Mouse (Mus musculus) lung, embryonic 14.5 days (tissue): ENCODE data around the gene Pimreg. TPM values are rescaled to one million over a fixed set of nuclear protein-coding genes. Genes with fewer than 3 reads are reported as not detected.

Experiments used
- ATAC-seq: fragments of 200-750 bp; cut with Nextera tagmentation; 2 replicates; pipeline ENCODE4 v1.8.0; 2017; ENCODE audit warnings: mild to moderate bottlenecking, moderate TSS enrichment, moderate library complexity; ENCODE audit not compliant: insufficient read depth
- DNase-seq: peaks from one replicate; pipeline ENCODE4 v3.0.0-alpha.2; 2015
- H3K27ac ChIP-seq: fragments of 300-500 bp; sonication (generic); 2 replicates; pipeline ENCODE4 v1.5.1; 2014; ENCODE audit warnings: low read depth, mild to moderate bottlenecking, moderate library complexity
- H3K27me3 ChIP-seq: fragments of 300-500 bp; sonication (generic); 2 replicates; pipeline ENCODE4 v1.6.1; 2014; ENCODE audit warnings: low read length, control low read depth; ENCODE audit not compliant: insufficient read depth
- H3K36me3 ChIP-seq: fragments of 300-500 bp; sonication (generic); 2 replicates; pipeline ENCODE4 v1.6.1; 2014; ENCODE audit warnings: control low read depth; ENCODE audit not compliant: insufficient read depth
- H3K4me1 ChIP-seq: fragments of 300-500 bp; sonication (generic); 2 replicates; pipeline ENCODE4 v1.6.1; 2014; ENCODE audit warnings: antibody characterized with exemption, control low read depth; ENCODE audit not compliant: insufficient read depth
- H3K4me2 ChIP-seq: fragments of 300-500 bp; sonication (generic); 2 replicates; pipeline ENCODE4 v1.6.1; 2014; ENCODE audit warnings: mild to moderate bottlenecking
- H3K4me3 ChIP-seq: fragments of 300-500 bp; sonication (generic); 2 replicates; pipeline ENCODE4 v1.5.1; 2014; ENCODE audit warnings: low read depth, low read length
- H3K9ac ChIP-seq: fragments of 300-500 bp; sonication (generic); 2 replicates; pipeline ENCODE4 v1.6.1; 2014
- H3K9me3 ChIP-seq: fragments of 300-500 bp; sonication (generic); 2 replicates; pipeline ENCODE4 v1.6.1; 2016; ENCODE audit warnings: low read depth, low read length, control low read depth
- CTCF ChIP-seq: IDR thresholded peaks from 2 replicates; pipeline ENCODE4 v1.5.1; 2016; ENCODE audit warnings: antibody characterized with exemption, low read depth
- WGBS: fragments of 180-500 bp; shearing (Covaris S2); extraction: QIAGEN DNeasy Blood & Tissue Kit; methylation state at CpG from one replicate; pipeline ENCODE4 v1.1.7; 2014; 5-methylcytosine and 5-hydroxymethylcytosine counted together
- polyA plus RNA-seq: library from polyadenylated mRNA; unstranded; fragments of >200 nt; fragmentation: Nextera tagmentation; extraction: Ambion mirVana; gene quantifications from 2 replicates; pipeline ENCODE4 v1.2.1, GENCODE M21; 2014

The Pimreg gene
- polyA plus RNA-seq, 1 experiment from 2014 or later: 165 TPM

DNA sequence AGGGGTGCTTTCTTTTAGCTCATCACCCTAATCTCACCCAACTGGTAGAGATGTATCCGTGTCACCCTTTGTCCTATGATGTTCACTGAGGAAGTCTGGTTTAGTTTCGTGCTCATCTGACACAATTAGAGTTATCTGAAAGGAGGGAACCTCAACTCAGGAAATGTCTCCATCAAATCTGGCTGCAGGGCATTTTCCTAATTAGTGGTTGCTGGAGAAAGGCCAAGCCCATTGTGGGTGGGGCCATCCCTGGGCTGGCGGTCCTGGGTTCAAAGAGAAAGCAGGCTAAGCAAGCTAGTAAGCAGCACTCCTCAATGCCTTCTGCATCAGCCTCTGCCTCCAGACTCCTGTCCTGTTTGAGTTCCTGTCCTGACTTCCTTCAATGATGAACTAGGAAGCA, 10.4 kb downstream of the Pimreg start:
- no peak overlapping the region for H3K9ac ChIP-seq
- H3K36me3 ChIP-seq: 0 out of 2 replicates have a peak, but pooled peaks cover 10% of the 10 kb centered on the region
- 63% methylated on average over 3 of the region's 3 CpGs for WGBS
- H3K27me3 ChIP-seq: peaks cover 8% of the 10 kb centered on the region; the same call in 1 of the 2 replicates
- H3K4me2 ChIP-seq: no peak overlapping the region
- no peak overlapping the region for H3K27ac ChIP-seq
- H3K4me1 ChIP-seq: peaks cover 4% of the 10 kb centered on the region; the same call in 1 of the 2 replicates
- H3K9me3 ChIP-seq: no peaks in the 10 kb centered on the region
- ATAC-seq (no peak), DNase-seq (no peak)
- no peak overlapping the region for H3K4me3 ChIP-seq
- no peak for TF ChIP-seq CTCF

DNA sequence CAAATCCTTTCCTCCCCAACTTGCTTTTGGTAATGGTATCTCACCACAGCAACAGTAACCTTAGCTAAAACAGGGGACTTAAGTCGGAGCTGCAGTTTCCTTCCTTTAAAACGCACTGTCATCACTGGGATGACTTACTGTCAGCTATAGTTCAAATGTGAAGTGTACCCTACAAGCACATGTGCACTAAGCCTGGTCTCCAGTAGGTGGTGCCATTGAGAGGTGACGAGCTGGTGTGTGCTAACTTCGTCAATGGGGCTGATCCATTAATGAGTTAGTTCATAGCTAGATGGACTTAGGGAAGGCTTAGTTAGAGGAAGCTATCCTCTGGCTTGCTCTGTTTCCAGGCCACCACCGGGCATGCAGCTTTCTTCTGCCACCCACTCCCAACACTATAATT, 10.8 kb downstream of the Pimreg start:
- Histone ChIP-seq H3K27me3 (peaks cover 8% of the 10 kb centered on the region; the same call in 1 of the 2 replicates), H3K27ac (no peak overlapping the region), H3K4me3 (no peak overlapping the region), H3K9me3 (no peaks in the 10 kb centered on the region), H3K9ac (no peak overlapping the region), H3K4me2 (no peak overlapping the region), H3K4me1 (peaks cover 4% of the 10 kb centered on the region; the same call in 1 of the 2 replicates), H3K36me3 (0 out of 2 replicates have a peak, but pooled peaks cover 8% of the 10 kb centered on the region)
- ATAC-seq: peak; percentile 32; the same call in 1 of the 2 replicates
- 11% methylated on average over 5 of the region's 5 CpGs for WGBS
- DNase-seq: peak; percentile 84
- peak; percentile 87 for TF ChIP-seq CTCF

DNA sequence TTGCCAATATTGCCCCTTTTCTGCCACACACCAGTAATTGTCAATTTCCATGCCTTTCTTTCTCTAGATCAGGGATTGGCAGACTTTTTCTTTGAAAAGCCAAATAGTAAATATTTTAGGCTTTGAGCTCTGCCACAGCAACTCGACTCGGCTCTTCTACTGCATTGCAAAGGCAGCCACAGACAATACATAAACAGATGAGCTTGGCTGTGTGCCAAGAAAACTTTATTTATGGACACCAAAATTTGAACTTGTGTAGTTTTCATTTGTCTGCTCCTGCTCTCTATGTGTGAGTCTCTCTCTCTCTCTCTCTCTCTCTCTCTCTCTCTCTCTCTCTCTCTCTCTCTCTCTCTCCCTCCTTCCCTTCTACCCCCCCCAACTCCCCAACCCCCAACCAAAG, 13.3 kb downstream of the Pimreg start:
- TF ChIP-seq CTCF: no peak
- no peak overlapping the region for H3K4me2 ChIP-seq
- no peak overlapping the region for H3K4me3 ChIP-seq
- no peak overlapping the region for H3K27ac ChIP-seq
- H3K36me3 ChIP-seq: no peaks in the 10 kb centered on the region
- 5% methylated on average over 2 of the region's 2 CpGs for WGBS
- ATAC-seq (no peak), DNase-seq (peak; percentile 86)
- peaks cover 4% of the 10 kb centered on the region; the same call in 1 of the 2 replicates for H3K4me1 ChIP-seq
- H3K9me3 ChIP-seq: no peaks in the 10 kb centered on the region
- no peak overlapping the region for H3K9ac ChIP-seq
- peaks cover 8% of the 10 kb centered on the region; the same call in 1 of the 2 replicates for H3K27me3 ChIP-seq

DNA sequence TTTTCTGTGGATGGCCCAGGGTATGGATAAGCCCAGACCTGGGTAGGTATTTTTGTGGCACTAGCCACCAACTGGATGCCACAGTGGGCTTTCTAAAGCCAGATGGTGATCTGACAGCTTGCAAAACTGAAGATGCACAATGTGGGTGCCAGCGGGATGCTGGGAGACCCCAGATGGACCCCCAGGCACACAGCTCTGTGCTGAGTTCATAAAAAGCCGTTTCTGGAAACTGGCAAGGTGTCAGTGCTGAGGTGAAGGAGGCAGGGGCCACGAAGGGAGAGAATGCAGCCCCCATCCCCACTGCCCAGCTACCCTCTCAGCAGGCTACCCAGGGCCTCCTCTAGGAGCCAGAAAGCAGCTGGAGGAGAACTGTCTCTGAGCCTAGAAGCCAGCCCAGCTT, 15.3 kb downstream of the Pimreg start:
- ATAC-seq (no peak), DNase-seq (no peak)
- Histone ChIP-seq H3K9ac (no peak overlapping the region), H3K4me1 (no peaks in the 10 kb centered on the region), H3K36me3 (no peaks in the 10 kb centered on the region), H3K27ac (no peak overlapping the region), H3K4me3 (no peak overlapping the region), H3K4me2 (no peak overlapping the region), H3K27me3 (no peaks in the 10 kb centered on the region), H3K9me3 (no peaks in the 10 kb centered on the region)
- 57% methylated on average over 3 of the region's 3 CpGs for WGBS
- no peak for TF ChIP-seq CTCF

DNA sequence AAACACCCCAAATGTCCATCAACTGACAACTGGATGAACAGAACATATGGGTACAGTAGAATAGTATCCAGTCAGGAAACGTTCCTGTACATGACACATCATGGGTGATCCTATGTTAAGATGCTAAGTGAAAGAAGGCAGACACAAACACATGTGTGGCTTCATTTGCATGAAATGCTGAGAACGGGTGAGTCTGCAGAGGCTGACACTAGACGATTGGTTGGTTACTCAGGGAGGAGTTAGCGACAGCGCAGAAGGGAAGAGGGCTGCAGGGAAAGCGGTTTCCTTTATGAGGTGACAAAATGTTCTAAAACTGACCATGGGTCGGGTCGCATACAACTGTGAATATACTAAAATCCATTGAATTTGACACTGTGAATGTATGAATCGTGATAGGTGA, 18.6 kb downstream of the Pimreg start:
- ATAC-seq: no peak
- H3K4me3 ChIP-seq: no peak overlapping the region
- no peak overlapping the region for H3K4me2 ChIP-seq
- H3K27me3 ChIP-seq: no peaks in the 10 kb centered on the region
- TF ChIP-seq CTCF: no peak
- H3K27ac ChIP-seq: no peak overlapping the region
- WGBS: 68% methylated on average over 9 of the region's 9 CpGs
- no peaks in the 10 kb centered on the region for H3K36me3 ChIP-seq
- H3K9me3 ChIP-seq: peaks cover 10% of the 10 kb centered on the region; the same call in 1 of the 2 replicates
- H3K9ac ChIP-seq: no peak overlapping the region
- H3K4me1 ChIP-seq: no peaks in the 10 kb centered on the region
- no peak for DNase-seq

DNA sequence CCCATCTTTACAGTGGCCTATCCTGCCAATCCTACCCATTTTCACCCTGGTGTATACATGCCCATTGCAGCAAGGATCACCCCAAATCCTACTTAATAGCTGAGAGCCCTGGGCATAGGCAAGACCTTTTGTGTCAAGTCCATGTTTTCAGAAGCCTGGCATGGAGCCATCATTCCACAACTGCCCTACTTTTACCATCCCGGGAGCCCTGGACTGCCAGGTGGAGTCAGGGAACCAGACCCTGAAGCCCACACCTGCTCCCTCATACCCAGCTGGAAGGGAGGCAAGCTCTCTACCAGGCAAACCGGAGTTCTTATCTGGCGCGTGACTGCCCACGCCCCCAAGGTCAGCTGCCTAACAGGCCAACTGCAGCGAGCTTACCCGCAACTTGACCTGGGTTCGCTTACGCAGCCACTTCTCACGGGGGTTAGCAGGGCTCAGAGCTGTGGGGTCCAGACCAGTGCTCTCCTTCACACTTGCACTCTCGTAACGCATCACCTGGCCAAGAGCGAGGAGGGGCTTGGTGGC, 19.3 kb downstream of the Pimreg start:
- Histone ChIP-seq H3K9ac (no peak overlapping the region), H3K27ac (no peak overlapping the region), H3K4me1 (no peaks in the 10 kb centered on the region), H3K4me2 (no peak overlapping the region), H3K9me3 (peaks cover 10% of the 10 kb centered on the region; the same call in 1 of the 2 replicates), H3K4me3 (no peak overlapping the region), H3K27me3 (no peaks in the 10 kb centered on the region), H3K36me3 (no peaks in the 10 kb centered on the region)
- no peak for DNase-seq
- WGBS: 65% methylated on average over 13 of the region's 13 CpGs
- ATAC-seq: no peak
- TF ChIP-seq CTCF: no peak

DNA sequence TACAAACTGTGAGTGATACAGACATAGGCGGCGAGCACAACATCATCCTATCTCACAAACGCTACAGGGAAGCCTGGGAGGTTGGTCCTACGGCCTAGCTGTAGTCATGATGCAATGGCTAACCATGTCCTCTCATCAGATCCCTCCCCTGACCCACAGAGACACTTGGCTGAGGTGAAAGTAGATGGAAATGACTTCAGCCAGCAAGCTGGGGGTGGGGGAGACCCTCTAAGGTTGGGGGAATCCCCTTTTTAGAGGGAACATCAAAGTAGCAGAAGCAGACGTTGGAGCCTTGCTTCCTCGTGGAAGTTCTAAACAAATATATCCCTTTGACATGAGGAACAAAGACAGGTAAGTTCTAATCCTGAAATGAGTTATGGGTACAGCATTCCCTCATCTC, 22.6 kb downstream of the Pimreg start:
- no peak overlapping the region for H3K4me2 ChIP-seq
- H3K9me3 ChIP-seq: peaks cover 10% of the 10 kb centered on the region; the same call in 1 of the 2 replicates
- TF ChIP-seq CTCF: no peak
- no peak for DNase-seq
- WGBS: 79% methylated on average over 6 of the region's 6 CpGs
- H3K4me3 ChIP-seq: no peak overlapping the region
- no peak for ATAC-seq
- H3K4me1 ChIP-seq: no peaks in the 10 kb centered on the region
- H3K27me3 ChIP-seq: no peaks in the 10 kb centered on the region
- no peaks in the 10 kb centered on the region for H3K36me3 ChIP-seq
- H3K27ac ChIP-seq: no peak overlapping the region
- no peak overlapping the region for H3K9ac ChIP-seq
